Mouse (Mus musculus): ENCODE measurements around the gene Rbms3.

Rbms3 gene

DNA sequence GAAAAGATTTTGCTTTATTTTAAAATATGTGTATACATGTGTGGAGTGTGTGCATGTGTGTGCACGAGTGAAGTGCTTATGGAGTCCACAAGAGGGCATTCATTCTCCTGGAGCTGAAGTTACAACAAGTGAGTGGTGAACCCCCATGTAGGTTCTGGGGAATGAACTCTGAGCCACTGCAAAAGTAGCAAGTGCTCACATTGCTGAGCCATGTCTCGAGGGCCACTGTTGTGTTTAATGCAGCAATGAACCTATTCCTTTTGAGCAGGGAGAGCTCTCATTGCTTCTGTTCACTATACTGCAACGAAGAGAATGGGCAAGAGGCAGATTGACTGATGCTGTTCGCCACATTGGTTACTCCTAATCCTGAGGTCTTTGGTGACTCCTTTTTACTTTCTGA, 780.8 kb downstream of the Rbms3 start:
- no peak for DNase-seq (ENCODE audit: low read depth, low spot score)

DNA sequence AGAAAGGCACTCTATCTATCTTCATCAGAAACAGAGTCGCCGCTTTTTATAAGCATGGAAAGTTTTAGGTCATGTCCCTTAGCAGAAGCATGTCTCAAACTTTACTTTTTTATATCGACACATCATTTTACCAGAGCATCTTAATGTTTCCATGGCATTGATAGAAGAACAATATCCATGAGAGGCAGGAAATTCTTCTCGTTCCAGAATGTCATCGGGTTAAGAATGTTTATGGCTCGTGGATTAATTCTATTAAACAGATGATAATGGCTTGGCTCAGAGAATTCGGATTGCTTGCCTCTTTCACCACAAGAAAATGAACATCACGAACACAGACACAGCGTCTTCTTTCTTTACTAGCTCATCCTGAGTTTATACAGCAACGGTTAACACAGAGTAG, 781.5 kb downstream of the Rbms3 start:
- no peak for DNase-seq (ENCODE audit: low read depth, low spot score)

DNA sequence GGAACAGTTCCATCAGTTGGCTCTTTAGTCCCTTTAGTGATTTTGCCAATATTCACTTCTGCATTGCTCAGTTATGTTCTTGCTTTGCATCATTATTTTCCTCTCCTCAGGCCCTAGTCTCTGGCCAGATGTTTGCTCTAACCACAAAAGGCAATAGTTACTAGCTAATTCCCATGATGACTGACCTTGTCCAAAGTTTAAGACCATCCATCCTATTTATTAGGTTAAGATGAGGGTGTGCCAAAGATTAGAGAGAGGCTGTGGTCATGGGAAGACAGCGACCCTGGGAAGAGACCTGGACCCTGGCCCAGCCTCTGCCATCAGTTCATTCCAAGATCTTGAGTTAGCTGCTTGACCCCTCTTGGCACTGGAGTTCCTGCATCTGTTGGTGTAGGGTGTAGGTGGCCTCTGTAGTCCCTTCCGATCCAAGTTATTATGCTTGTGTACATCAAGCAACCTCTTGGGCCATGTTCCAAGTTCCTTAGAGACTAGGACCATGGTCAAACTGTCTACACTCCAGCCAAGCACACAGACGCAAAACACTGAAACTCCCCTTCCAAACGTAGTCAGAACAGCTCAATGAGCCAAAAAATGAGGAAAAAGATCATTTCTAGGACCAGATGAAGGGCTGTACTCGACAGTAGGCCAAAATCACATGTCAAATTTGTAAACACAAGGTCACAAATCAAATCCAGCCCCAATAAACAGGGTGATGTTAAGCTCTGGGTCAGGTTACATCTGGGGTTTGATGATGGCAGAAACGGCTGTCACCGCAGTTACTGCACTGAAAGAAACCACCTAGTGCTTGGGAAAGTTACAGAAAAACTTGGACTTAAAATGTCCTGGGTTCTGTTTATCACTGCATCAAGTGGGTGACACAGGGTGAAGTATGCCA, 782.2 kb downstream of the Rbms3 start:
- DNase-seq (ENCODE audit: low read depth, low spot score): no peak

DNA sequence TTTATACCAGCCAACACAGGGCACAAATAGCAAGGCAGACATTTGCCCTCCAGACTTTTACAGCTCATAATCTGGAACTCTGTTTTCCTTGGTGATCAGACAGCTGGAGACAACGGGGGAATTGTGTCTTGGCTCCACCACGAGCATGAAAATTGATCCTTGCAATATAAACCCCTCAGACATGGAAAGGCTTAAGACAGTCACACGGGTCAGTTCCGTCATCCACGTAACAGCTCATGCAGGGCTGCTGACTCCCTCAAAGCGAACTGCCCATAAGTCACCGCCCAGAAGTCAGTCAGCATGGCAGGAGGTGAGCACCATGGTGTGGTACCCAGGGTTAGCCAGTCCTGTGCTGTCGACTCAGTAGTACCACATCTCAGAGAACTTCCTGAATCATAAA, 794.8 kb downstream of the Rbms3 start:
- no peak for DNase-seq (ENCODE audit: low read depth, low spot score)

DNA sequence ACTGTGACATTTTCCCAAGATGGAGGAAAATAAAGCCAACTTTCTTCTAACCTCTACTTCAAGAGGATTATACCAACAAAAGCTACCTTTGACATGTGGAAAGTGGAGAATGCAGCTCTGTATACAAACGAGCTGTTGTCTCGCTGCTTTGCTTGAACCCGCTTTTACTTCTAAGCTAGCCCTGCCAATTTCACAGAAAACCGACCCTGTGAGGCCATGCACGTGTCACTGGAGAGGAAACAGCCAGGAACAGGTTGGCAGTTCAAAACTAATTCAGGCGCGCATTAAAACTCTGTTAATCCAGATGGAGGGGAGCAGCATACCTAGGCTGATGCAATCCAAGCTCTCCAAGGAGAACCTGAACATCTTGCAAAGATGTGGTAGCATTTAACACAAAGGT, 796.0 kb downstream of the Rbms3 start:
- no peak for DNase-seq (ENCODE audit: low read depth, low spot score)

DNA sequence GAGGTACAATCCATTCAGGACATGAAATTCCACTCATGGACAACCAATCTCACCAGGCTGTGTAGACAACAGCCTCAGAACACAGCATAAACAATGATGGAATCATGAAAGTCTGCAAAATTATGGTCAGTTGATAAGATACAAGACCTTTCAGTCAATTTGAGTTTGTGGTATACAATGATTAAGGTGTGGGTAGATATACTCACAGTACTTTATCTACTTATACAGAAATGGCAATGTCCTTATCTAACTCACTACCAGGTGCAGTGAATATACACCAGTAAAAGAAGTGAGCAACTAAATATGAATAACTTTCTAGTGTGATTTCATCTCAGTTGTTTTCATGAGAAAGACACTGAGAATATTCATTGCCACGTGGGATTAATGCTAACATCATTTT, 796.9 kb downstream of the Rbms3 start:
- DNase-seq (ENCODE audit: low read depth, low spot score): no peak

DNA sequence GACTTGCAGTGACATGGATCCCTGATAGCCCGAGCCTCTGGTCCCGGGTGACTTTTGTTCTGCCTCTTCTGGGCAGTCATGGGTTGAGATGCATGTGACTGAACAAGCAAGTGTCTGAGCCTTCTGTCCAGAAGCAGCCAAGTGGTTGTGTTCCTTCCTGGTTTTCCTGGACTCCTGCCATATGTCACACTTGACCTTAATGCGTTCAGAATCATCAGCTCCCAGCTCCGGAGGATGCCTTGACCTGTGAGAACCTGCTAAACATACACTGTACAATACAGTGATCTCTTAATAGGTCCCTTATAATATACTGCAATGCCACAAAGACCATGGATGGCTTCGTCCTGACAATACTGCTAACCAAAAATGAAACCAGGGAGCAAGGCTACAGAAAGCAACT, 798.3 kb downstream of the Rbms3 start:
- no peak for DNase-seq (ENCODE audit: low read depth, low spot score)

DNA sequence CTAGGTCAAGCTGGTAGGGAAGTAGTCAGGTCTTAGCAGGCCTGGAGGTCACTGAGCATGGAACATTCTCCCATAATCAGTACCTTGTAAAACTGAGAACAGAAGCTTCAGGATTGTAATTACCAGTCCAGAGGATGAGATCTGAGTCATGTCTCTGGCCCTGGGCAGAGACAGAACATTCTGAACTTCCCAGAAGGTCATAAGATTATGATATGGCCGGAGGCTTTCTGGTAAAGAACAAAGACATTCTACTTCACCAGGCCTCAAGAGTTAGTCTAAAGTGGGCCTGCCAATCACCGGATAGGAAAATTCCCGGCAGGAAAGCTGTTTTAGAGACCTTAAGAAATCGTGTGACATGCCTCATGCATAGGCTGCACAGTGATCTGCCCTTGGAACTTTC, 799.8 kb downstream of the Rbms3 start:
- DNase-seq (ENCODE audit: low read depth, low spot score): no peak

DNA sequence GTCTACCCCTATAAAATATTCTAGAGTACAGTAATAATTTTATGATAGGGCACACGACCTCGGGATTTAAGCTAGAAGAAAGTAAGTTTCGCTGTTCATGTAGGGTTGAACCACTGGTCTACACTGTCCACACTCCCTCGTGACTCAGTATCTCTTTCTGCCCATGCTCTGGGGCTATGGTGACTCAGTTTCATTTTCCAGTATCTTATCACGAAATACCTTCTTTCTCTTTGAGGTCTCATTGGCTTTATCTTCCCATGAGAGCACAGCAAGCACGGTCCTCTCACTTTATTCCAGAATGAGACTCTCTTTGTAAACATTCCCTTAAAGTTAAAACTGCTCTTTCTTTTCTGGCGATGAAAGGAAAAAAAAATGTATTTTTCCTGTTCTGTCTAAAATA, 808.1 kb downstream of the Rbms3 start:
- no peak for DNase-seq (ENCODE audit: low read depth, low spot score)

DNA sequence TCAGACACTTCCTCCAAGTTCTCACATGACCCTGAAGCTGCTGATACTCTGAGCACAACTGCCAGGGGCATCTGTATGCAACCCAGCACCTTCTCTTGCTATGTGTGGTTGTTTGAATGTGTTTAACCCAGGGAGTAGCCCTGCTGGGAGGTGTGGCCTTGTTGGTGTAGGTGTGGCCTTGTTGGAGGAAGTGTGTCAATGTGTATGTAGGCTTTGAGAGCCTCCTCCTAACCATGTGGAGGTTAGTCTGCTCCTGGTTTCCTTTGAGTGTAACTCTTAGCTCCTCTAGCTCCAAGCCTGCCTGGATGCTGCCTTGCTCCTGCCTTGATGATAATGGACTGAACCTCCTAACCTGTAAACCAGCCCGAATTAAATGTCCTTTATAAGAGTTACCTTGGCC, 812.5 kb downstream of the Rbms3 start:
- DNase-seq (ENCODE audit: low read depth, low spot score): no peak

DNA sequence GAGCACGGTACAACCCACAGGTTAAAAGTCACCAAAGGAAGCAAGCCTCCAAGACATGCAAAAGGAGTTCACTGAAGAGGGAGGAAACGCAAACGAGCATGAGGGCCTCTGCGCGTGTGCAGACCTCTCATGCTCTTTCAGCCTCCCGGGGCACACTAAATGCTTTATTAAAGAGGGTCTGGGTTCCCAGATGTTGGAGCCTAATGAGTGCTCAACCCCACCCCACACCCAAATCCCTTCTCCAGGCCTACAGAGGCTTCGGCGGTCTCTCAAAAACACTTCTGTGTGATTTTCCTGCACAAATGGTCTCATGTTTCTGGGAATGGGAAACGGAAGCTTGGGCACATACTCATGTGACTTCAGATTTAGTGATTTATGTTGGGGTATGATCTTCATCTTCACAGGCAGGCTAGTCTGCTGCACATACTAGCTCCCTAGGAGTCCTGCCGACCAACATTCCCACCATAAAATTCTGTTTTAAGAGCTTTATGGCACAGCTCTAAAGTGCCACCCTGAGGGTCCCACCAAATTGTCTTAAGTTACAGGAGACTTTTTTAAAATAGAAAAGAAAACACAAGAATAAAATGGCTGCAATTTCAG, 815.1 kb downstream of the Rbms3 start:
- no peak for DNase-seq (ENCODE audit: low read depth, low spot score)

DNA sequence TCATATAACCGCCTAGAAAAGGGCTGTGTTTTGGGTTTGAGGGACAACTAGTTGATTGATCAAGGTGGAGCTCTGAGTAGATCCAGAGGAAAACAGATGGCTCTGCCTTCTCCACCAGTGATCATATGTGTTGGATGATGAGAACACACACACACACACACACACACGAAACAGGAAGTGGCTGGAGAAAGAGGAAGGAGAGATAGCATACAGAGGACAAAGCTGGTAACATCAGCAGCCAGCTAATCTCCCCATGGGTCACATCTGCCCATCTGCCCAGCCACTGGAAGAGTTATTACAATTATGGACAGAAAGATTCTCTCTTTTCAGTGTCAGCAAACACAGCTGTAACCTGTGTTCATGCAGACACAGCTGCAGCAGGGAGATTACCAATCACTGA, 816.3 kb downstream of the Rbms3 start:
- no peak for DNase-seq (ENCODE audit: low read depth, low spot score)

DNA sequence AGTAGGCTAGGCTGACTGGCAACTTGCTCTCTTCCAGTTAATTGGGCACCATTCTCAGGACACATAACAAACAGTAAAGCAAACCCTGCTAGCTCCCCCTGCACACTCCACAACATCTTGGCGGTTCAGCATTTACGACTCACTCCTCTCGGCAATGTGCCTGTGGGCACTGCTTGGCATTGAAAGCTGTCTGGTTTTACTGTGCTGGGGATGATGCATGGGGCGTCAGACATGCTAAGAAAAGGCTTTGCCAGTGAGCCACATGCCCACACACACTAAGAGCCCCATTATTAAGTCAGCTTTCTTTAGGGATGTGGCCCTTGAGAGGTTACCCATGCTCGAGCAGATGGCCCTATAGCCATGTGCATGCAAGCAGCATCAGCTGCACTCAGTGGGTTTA, 820.5 kb downstream of the Rbms3 start:
- DNase-seq (ENCODE audit: low read depth, low spot score): no peak

DNA sequence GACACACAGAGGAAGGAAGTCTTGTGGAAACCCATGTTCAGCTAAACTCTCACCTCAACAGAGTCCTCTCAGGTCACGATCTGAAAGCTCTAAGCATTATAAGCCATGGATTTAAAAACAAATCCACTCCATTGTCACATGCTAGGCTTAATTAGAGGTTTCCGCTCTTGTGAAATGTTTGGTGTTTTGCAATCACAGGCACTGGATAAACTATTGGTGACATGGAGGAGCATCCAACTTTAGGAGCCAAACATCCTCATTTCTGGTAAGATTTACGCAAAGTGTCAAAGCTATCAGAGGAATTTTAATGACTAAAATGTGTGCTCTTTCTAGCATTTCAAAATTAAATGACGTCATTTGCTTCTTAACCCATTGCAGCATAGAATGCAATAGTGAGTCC, 821.3 kb downstream of the Rbms3 start:
- no peak for DNase-seq (ENCODE audit: low read depth, low spot score)

DNA sequence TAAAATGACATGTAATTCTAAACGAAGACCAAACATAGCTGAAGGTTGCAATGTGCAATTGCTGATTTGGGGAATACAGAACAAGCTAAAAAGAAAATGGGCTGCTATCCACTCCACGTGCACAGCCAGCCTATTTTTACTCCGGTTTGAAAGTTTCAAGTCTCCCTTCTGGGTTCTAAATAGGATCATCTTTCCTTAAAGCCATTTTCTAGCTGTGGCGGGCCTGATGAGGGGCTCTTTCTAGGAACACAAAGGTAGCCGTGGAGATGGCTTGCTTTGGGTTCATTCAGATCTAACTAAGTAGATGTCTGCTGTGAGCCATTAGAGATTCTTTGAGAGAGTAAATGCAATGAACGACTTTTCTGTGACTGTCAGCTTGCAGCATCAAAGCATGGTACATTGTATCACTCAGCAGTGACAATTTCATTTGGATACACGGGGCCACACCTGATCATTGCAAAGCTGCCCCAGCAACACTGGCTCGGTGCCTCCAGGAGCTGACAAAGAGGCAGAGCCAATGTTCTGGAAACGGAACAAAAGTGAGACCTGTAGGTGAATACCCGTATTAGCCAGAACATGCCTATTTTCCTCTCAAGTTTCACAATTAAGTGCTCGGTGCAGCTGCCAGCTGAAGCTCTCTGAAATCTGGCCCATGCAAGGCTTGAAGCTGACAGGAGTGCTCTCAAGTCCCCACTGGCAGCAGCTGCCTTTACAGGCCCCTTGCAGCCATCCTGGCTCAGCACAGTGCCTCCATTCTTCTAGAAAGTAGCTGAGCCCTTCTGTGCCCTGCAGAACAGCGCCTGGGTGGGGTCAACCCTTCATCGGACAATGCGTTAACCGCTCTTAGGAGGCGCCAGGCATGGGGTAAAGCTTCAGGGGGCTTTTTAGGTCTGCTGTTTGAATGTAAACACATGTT, 822.3 kb downstream of the Rbms3 start:
- no peak for DNase-seq (ENCODE audit: low read depth, low spot score)

DNA sequence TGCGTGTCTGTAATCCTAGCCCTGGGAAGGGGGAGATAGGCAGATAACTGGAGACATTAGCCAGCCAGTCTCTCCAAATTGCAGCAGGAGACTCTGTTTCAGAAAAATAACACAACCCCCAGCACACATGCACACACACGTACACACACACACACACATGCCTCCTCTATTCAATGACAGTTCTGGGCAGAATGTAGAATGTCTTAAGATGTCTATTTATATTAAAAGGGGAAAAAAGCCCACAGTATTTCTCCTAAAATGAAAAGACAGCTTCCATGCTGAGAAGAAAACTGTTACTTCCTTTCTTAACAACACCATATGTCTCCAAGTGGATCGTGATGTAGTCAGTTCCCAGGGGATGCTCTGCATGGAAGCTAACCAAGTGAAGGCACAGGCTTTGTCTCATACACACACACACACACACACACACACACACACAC, 826.4 kb downstream of the Rbms3 start:
- no peak for DNase-seq (ENCODE audit: low read depth, low spot score)

DNA sequence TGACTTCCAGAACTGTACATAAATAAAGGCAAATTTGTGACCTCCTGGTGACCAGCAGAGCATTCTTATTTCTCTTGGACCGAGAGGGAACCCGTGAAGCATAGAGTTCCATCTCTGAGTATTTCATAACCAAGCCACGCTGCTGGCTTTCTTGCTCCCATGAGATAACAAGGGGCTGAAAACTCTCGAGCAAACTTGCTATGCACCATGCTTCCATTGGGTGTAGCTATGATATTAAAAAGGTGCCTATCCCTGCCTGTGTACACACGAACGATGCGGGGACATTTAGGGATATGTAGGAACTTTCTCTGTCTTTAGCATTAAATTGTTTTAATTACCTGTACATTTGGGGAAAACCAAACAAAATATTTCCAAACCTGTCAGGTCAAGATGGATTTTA, 827.1 kb downstream of the Rbms3 start:
- DNase-seq (ENCODE audit: low read depth, low spot score): no peak

DNA sequence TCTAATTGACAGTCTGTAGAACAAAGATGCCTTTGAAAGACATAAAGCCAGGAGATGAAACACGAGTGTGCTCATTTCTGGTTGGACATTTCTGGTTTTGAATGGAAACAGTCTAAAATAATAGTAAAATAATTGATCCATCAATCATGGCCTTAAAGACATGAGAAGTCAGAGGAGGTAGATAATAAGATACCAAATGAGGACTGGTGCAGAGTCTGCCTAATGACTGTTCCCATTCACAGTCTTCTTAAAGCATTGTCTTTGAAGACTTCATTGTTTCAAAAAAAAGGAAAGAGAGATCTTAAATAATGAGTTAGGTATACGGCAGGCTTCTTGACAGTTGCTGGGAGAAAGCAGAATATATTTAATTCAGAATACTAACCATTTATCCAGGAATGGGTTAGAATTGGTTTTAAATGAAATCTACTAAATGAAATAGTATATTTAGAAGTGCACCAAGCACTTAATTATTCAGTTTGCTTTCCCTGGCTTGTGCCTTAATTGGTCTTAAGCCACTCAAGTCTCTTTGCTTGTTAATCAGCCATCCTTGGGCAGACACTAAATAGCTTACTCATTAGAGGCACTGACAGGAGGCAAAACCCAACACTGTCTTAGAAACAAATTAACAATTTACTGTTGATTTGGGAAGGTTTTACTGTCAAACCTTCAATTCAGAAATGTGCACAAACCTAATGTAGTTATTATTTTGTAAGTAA, 834.3 kb downstream of the Rbms3 start:
- DNase-seq (ENCODE audit: low read depth, low spot score): no peak

DNA sequence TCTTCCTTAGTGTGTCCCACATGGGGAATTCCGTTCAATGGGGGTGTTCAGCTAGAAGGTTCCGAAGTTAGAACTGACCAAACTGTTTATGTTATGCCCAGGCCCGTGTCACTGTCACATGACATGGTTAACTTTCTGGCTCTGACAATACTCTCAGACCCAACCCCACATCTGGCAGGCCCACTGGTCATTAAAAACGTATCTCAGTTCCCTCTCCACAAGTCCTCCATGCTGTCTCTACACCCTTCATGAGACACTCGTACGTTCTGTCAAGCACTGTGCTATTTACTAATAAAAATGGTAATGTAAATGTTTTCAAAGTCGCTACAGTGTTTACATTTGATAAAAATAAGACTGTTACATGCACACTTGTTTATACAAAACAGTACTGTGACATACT, 837.9 kb downstream of the Rbms3 start:
- no peak for DNase-seq (ENCODE audit: low read depth, low spot score)

DNA sequence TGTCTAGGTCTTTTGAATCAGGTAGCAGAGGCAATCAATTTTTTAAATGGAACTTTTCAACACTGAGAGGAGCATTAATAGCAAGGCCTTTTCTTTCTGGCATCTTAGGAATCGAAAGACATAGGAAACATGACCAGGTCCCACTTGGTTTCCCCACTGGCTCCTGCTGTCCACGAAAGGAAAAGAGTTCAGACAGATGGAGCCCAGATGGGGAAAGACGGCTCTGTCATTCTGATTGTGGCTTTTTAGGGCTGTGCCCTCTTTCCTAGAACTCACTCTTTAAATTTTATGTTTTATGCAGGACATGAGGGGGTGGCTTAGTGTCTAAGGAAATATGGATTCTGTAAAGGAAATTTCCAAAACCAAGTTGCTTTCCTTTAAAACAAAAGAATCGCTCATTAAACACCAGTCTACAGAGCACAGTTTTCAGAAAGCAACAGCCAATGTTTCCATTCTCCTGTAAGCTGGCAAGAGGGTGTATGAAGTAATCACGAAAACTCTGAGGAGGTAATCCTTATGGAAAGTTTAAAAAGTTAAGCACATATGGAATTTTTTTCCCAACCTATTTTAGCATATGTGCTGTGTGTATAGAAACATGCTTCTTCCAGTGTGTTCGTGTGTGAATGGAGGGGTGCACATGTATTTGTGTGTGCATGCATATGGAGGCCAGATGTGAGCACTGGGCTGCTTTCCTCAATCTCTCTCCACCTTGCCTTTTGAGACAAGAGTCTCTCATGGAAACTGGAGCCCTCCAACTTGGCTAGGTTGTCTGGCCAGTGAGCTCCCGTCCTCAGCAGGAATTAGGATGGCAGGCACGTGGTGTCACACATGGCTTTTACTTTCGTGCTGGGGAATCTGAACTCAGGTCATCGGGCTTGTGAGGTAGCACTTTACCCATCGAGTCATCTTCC, 843.3 kb downstream of the Rbms3 start:
- DNase-seq (ENCODE audit: low read depth, low spot score): no peak

DNA sequence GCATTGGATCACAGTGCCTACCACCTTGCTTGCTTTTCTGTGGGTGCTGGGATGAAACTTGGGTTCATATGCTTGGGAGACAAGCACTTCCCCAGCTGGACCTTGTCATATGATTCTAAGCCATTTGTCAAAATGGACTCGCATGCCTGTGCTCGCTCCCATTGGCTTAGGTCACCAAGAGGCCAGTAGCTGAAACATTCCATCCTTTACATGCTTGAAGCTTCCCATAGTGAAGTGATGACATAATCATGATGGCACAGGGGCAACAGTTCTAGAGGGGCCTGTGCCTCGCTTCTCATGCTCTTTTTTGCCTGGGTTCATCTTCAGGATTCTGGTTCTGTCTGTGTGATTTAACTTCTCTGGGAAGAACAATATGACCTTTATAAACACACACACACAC, 857.9 kb downstream of the Rbms3 start:
- no peak for DNase-seq (ENCODE audit: low read depth, low spot score)

All from brain, embryonic 18.5 days (tissue).